Mouse (Mus musculus) cerebral cortex, adult 2 months (tissue): Measurements from ENCODE around the gene Elmod3.

Experiments used
- WGBS: fragments of 180-500 bp; shearing (Covaris S2); methylation state at CpG from one replicate; pipeline ENCODE4 v1.1.7; 2018; 5-methylcytosine and 5-hydroxymethylcytosine counted together

The Elmod3 gene

DNA sequence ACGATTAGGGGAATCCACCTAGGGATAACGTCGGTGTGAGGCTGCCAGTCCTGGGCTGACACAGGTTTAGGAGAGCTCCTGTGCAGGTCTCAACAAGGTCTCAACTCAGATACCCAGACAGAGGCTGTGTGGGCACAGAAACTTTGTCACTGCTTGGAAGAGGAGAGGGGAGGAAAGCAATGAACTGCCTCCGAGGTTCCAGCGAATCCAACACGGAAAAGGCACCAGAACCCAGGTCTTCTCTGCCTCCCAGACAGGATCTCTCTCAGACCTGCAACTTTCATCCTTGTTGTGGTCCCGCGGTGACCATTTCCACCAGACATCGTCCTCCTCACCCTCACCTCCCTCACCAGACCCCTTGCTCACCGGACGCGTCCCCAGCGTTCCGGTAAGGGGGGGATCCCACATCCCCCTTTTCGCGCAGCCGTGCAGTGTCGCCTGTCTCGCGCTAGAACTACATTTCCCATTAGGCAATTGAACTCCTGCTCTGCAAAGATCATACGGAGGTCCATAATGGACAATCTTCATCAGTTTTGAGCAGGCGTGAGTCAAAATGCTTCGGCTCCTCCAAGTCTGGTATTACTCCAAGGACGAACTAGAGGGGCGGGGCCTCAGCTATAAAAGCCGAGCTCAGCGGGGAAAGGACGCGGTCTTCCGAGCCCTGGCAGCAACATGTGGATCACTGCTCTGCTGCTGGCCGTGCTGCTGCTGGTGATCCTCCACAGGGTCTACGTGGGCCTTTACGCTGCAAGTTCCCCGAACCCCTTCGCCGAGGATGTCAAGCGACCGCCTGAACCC is at the start of gene Elmod3, which contains the start of gene Retsat:
Gene Elmod3 (minus strand): TSS at position 458 of the 798 bp plus-strand sequence.
Gene Retsat (plus strand): TSS at position 520 of the 798 bp plus-strand sequence.
- WGBS: under 1% methylated on average over 38 of the region's 38 CpGs

DNA sequence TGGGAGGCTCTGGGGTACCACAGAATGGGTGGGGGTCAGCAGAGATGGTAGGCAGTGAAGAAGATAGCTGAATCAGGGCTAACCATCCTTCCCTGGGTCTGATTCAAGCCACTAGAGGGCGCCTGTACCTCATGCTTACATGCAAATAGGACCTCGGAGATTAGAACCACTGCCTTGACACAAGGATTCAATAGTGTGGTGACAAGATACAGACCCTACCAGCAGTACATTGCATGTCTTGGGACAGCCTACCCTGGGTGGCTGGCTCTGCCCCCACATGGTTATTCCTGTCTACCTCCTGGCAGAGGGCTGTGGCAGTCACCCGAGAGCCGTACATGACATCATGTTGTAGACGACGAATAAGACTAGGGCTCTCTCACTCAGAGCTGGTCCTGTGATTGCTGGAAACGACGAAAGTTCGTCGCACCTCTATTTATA is 49.2 kb upstream of the Elmod3 start:
- 23% methylated on average over 10 of the region's 10 CpGs for WGBS

- WGBS: 50% methylated on average over 7 of the region's 7 CpGs
Observed at GRCm38 (mm10) chr6:72645364-72645763, 47.2 kb upstream of the Elmod3 start.

DNA sequence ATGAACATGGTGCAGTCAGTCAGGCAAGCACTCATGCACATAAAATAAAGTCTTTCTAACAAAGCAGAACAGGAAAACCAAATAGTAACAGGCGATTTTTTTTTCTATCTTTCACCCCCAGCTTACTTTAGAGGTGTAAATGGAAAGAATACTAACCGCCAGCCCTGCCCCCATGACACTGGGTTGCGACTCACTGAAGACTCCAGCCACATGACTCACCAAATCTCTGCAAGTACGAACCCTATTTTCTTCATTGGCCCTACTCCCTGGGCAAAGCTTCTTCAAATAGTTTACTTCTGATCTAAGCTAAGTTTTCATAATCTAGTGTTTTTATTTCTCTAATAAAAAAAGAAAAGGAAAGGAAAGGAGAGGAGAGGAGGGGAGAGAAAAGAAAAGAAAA is 46.4 kb upstream of the Elmod3 start:
- WGBS: 72% methylated on average over 4 of the region's 4 CpGs

DNA sequence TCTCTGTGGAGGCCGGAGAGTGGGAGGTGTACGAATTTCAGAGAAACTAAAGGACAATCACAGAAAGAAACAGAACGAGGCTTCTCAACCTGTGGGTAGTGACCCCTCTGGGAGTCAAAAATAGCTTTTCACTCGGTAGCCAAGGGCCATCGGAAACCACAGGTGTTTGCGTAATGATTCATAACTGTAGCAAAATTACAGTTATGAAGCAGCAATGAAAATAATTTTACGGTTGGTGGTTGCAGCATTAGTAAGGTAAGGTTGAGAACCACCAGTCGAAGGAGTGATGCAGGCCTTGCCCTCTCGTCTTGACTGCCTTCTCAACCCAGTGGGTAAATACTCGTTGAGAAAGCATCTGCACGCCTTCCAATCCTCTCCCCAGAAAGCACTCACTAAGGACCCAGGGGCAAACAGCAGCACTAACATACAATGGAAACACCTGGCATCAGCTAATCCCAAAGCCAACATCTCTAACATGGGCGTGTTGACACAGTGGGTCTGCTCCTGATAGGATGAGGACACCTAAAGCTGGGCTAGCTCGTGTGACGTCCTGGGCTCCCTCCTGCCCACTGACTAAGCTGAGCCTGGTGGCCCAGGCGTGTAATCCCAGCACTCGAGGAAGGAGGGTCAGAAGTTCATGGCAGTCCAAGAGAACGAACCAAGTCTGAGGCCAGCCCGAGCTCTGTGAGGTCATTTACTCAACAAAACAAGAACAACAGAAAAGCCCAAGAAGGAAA is 43.2 kb upstream of the Elmod3 start:
- 89% methylated on average over 18 of the region's 18 CpGs for WGBS

GRCm38 (mm10) chr6:72636940-72637339 is 38.7 kb upstream of the Elmod3 start:
- WGBS: 89% methylated on average over 3 of the region's 3 CpGs

DNA sequence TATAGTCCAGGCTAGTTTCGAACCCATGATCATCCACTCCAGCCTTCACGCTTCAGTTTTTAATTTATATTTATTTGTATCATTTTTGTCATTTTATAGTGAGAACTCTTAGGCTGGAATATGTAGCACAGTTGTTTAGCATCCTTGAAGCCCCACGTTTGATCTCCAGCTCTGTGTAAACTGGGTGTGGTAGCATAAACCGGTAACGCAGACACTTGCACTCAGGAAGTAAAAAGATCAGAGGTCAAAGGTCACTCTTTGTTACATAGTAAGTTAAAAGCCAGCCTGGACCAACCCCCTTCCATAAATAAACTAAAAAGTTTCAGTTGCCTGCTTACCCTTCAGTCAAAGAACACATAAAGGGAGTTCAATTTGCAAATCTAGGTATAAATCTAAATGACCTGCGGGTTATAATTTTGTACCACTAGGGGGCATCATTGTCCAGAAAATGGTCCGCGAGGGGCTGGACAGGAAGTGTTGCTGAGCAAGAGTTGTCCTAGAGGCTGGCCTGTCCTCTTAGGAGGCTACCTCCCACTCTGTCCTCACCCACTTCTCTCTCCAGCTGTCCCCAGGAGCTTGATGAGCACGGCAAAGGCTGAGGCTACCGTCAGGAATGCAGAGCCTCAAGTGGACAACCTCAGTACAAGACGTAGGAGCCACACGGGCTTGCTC is 37.7 kb upstream of the Elmod3 start:
- 40% methylated on average over 12 of the region's 12 CpGs for WGBS

GRCm38 (mm10) chr6:72634311-72634710 is 36.1 kb upstream of the Elmod3 start:
- 85% methylated on average over 10 of the region's 10 CpGs for WGBS

DNA sequence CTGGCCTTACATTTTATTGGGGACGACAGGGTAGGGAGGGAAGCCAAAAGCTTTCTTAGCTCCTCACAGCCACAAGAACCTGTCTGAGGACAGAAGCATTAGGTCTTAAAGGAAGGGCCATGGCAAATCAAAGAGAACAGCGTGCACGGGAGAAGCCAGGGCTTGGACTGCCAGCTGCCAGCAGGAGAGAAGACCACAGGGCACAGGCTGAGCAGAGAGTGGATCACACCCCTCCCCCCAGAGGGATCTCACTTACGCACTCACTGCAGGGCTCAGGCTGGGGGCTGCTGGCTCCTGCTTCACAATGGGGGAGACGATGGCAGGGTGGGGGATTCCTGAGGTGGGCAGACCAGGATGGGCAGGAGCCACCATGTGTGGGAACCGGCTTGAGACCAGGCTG is 33.5 kb upstream of the Elmod3 start:
- WGBS: 76% methylated on average over 6 of the region's 6 CpGs

DNA sequence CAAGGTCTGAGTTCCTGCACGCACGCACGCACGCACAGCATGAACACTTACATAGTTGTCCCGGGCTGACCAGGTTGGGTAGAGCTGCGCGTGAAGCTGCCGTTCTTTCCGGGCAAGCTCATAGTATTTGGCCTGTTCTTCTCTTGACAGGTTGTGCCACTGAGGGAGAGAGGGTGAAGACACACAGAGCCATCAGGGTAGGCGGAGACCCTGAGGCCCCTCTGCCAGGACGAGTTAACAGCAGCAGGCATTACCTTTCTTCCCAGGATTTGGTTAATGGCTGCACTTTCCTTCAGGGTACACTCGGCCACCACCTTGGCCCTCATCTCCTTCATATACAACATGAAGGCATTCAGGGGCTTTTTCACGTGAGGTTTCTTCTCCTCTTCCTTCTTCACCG is 32.7 kb upstream of the Elmod3 start:
- 94% methylated on average over 14 of the region's 14 CpGs for WGBS

GRCm38 (mm10) chr6:72630370-72630769 is 32.2 kb upstream of the Elmod3 start:
- WGBS: 96% methylated on average over 2 of the region's 2 CpGs

DNA sequence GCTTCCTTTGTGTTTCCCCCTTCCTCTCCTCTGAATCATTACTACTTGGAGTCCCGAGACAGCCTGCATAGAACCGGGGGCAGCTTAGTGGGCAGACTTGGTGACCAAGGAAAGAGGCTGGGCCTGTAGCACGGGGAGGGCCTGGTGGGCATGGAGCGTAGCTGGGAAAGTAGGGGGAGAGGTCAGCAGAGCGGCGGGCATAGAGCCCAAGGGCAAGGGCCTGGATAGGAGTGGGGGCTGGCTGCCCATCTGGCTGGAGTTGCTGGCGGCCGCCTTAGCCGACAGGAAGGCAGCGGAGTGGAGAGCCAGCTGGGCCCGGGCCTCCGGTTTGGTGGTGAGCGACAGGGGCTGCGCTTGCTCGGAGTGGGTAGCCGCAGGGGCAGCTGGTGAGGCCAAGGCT is 29.1 kb upstream of the Elmod3 start:
- WGBS: 88% methylated on average over 16 of the region's 16 CpGs

GRCm38 (mm10) chr6:72626391-72626790 is 28.2 kb upstream of the Elmod3 start:
- 85% methylated on average over 7 of the region's 7 CpGs for WGBS

GRCm38 (mm10) chr6:72623661-72624402 is 25.6 kb upstream of the Elmod3 start:
- 87% methylated on average over 8 of the region's 8 CpGs for WGBS

GRCm38 (mm10) chr6:72622917-72623316 is 24.7 kb upstream of the Elmod3 start:
- 49% methylated on average over 3 of the region's 3 CpGs for whole genome bisulfite sequencing

DNA sequence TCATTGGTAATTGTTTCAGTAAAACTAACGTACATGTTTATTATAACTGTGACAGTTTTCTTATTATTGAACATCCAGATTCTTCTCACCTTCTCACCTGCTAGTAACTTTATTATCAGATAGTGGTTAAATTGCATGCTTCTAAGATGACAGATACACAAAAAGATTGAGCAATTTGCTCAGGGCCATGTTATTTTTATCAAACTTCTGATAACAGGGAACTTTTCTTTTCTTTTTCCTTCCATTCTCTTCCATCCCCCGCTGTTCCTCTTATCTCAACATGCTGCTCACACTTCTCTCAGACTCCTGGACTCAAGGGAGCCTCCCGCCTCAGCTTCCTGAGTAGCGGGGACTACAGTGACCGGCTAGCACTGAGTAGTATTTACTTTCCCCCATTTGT is 22.7 kb upstream of the Elmod3 start:
- 84% methylated on average over 5 of the region's 5 CpGs for WGBS

DNA sequence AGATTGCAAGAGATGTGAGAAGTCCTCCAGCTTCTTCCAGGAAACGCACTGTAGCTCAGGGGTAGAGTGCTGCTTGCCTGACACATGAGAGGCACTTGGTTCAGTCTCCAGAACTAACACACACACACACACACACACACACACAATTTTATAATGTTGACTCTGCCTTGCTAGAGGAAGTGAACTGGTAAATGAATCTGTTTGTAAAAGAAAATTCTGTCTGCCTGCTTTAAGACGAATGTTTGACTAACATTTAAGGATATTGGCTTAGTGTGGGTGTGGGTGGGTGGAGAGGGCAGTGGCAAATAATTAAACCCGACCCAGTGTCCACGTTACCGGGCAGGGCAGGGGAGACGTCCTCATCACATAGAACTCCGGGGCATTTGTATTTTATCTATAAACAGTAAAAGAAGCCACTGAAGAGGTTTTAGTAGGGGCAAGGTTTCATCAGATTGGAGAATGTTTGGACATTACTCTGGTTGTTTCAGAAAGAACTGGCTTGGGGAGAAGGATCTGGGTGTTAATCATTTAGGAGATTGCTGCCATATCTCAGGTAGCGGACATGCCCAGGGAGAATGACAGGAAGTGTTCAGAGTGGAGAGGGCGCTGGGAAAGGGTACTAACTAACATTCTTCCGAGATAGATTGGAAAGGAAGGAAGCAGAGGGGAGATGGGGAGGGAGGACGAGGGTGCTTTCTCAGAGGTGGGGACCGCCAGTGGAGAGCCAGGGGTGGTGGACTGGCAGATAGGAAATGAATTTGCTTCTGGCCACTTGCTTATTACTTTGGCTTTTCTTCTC is 21.7 kb upstream of the Elmod3 start:
- 61% methylated on average over 12 of the region's 12 CpGs for WGBS

DNA sequence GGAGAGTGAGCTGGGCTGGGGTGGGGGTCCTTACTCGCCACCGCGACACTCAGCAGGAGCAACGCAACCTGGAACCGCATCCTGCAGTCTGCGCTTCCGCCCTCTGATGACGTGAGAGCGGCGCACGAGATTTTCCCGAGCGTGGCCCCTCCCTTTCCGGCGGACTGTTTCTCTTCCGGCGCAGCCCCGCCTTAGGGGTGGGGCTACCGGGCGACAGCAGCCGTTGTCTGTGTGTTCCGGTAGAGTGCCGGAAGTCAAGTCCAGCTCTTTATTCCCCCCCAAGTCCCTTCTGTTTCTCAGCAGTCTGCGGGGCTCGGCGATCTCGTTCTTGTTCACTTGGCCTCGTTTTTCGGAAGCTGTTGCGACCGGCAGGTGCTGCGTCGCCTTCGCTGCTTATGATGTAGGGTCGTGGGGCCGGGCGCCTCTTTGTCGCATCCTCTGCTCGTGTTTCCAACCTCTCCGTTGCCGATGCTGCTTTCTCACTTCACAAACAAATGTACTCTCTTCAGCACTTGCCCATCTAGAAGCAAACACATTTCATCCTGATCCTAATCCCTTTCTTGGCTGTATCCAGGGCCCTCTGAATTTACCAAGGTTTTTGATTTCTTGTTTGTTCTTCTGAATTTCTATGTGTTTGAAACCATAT is 18.6 kb upstream of the Elmod3 start, which contains the start of gene Tgoln1:
Gene Tgoln1 (minus strand): TSS at position 358 of the 646 bp plus-strand sequence.
- under 1% methylated on average over 41 of the region's 41 CpGs for WGBS

DNA sequence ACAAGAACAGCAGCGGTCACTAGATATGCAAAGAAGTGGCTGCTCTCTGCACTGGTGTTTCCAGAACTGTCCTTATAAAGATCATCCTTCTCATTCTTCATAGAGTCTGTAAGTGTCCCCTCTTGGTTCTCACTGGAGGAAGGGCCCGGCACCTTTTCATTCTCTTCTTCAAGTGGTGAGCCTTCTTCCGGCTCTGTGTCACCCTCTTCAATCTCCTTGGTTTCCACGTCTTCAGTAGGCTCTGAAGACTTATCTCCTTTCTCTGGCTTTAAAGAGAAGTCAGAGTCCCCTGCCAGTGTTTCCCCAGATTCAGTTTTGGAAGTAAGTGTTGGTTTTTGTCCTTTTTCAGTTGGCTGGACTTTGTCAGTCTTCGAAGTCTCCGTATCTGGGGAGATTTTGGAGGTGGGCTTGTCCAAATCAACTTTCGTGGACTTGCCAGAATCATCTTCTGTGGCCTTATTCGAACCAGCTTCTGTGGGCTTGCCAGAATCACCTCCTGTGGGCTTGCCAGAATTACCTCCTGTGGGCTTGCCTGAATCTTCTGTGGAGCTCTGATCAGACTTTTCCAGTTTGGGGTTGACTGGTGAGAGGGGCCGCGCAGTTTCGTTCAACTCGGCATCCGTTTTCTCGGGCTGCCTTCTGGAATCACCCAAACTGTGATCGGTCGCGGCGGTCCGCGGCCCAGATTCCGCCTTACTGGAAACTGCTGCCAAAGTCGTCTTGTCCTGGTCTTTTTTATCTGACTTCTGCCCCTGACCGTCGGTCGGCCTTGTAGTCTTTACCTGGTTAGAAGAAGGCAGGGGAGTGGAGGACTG is 17.6 kb upstream of the Elmod3 start:
- 18% methylated on average over 25 of the region's 25 CpGs for WGBS
